Mouse (Mus musculus): ENCODE measurements around the gene Wdr61.

- no peak for TF ChIP-seq CTCF (IDR thresholded peaks at IDR 0.05; ENCODE audit: borderline replicate concordance, control insufficient read depth, extremely low read depth, insufficient read depth, low read length, poor library complexity)
- no peak for TF ChIP-seq POLR2A (IDR thresholded peaks at IDR 0.05; ENCODE audit: control insufficient read depth, extremely low read depth, insufficient read depth, low read length, poor library complexity)
Measured at GRCm38 (mm10) chr9:54702581-54702980, 31.7 kb downstream of the Wdr61 start.

Data from thymus, adult 2 months (tissue).